Mouse (Mus musculus) neural tube, embryonic 14.5 days (tissue): Measurements from ENCODE around the gene Dcst2. TPM values are rescaled to one million over a fixed set of nuclear protein-coding genes. Genes with fewer than 3 reads are reported as not detected.

Experiments used
- ATAC-seq: fragments of 200-750 bp; cut with Nextera tagmentation; 2 replicates; pipeline ENCODE4 v1.8.0; 2017; ENCODE audit warnings: low read depth, mild to moderate bottlenecking, moderate TSS enrichment, moderate library complexity
- H3K27ac ChIP-seq: fragments of 300-500 bp; sonication (generic); 2 replicates; pipeline ENCODE4 v1.5.1; 2014; ENCODE audit warnings: low read depth, mild to moderate bottlenecking, control low read depth, low read length, moderate library complexity, mixed read lengths
- H3K27me3 ChIP-seq: fragments of 300-500 bp; sonication (generic); 2 replicates; pipeline ENCODE4 v1.6.1; 2014; ENCODE audit warnings: low read length; ENCODE audit not compliant: control insufficient read depth, insufficient read depth
- H3K36me3 ChIP-seq: fragments of 300-500 bp; sonication (generic); 2 replicates; pipeline ENCODE4 v1.6.1; 2014; ENCODE audit warnings: low read length, mixed read lengths; ENCODE audit not compliant: control insufficient read depth, insufficient read depth
- H3K4me1 ChIP-seq: fragments of 300-500 bp; sonication (generic); 2 replicates; pipeline ENCODE4 v1.6.1; 2014; ENCODE audit warnings: low read length; ENCODE audit not compliant: control insufficient read depth, insufficient read depth
- H3K4me2 ChIP-seq: fragments of 300-500 bp; sonication (generic); 2 replicates; pipeline ENCODE4 v1.6.1; 2014; ENCODE audit warnings: mild to moderate bottlenecking, low read depth, low read length, control low read depth
- H3K4me3 ChIP-seq: fragments of 300-500 bp; sonication (generic); 2 replicates; pipeline ENCODE4 v1.5.1; 2014; ENCODE audit warnings: low read depth, low read length, control low read depth, mixed read lengths
- H3K9ac ChIP-seq: fragments of 300-500 bp; sonication (generic); replicated peaks from 2 replicates; pipeline ENCODE4 v1.6.1; 2014; ENCODE audit warnings: low read depth, mild to moderate bottlenecking, control low read depth, low read length, mixed read lengths
- H3K9me3 ChIP-seq: fragments of 300-500 bp; sonication (generic); 2 replicates; pipeline ENCODE4 v1.6.1; 2016; ENCODE audit warnings: low read length; ENCODE audit not compliant: control insufficient read depth
- WGBS: fragments of 180-500 bp; shearing (Covaris S2); extraction: QIAGEN DNeasy Blood & Tissue Kit; methylation state at CpG from one replicate; pipeline ENCODE4 v1.1.7; 2014; 5-methylcytosine and 5-hydroxymethylcytosine counted together
- polyA plus RNA-seq: library from polyadenylated mRNA; unstranded; fragments of >200 nt; fragmentation: Nextera tagmentation; extraction: Ambion mirVana; gene quantifications from 2 replicates; pipeline ENCODE4 v1.2.1, GENCODE M21; 2014

Dcst2 gene
- polyA plus RNA-seq, 1 experiment from 2014 or later = 0.25 TPM

- WGBS = 2% methylated on average over 21 of the region's 21 CpGs
- H3K4me3 ChIP-seq = peak overlapping the region; percentile 82
- H3K9ac ChIP-seq = peak overlapping the region; percentile 80
- H3K9me3 ChIP-seq = no peaks in the 10 kb centered on the region
- peaks cover 28% of the 10 kb centered on the region for H3K4me1 ChIP-seq
- H3K36me3 ChIP-seq = no peaks in the 10 kb centered on the region
- peak; percentile 19 for ATAC-seq
- no peaks in the 10 kb centered on the region for H3K27me3 ChIP-seq
- H3K4me2 ChIP-seq = peak overlapping the region; percentile 88
- peak overlapping the region; percentile 67 for H3K27ac ChIP-seq
Observed at GRCm38 (mm10) chr3:89337062-89337720, 24.6 kb upstream of the Dcst2 start.

- WGBS = under 1% methylated on average over 42 of the region's 44 CpGs
- H3K36me3 ChIP-seq = no peaks in the 10 kb centered on the region
- H3K27ac ChIP-seq = peak within 1 kb of the TSS; percentile 67
- H3K4me1 ChIP-seq = peaks cover 25% of the 10 kb centered on the region
- H3K27me3 ChIP-seq = no peaks in the 10 kb centered on the region
- H3K9me3 ChIP-seq = no peaks in the 10 kb centered on the region
- peak within 1 kb of the TSS; percentile 82 for H3K4me3 ChIP-seq
- ATAC-seq = peak; percentile 68
- H3K9ac ChIP-seq = peak within 1 kb of the TSS; percentile 80
- H3K4me2 ChIP-seq = peak within 1 kb of the TSS; percentile 88
Observed at GRCm38 (mm10) chr3:89337721-89338578, 23.8 kb upstream of the Dcst2 start, which contains the start of gene Efna4. TSS of gene Efna4 (minus strand) at chr3:89338028.

DNA sequence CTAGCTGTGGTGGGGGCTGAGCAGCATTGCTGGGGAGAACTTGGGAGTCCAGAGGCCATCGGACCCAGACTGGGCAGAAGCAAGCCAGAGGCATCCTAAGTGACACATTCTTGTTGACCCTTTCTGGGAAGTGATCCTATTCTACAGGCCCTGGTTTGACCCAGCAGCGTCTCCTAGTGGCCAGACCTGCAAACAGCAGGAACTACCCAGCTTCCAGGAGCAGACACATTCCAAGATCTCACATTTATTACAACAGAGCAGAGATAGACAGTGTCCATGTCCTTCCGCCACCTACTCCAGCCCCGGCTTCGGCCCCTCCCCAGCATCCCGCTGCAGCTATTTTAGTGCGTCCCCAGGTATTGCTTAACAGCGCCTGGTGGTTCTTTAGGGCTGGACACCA is 22.4 kb upstream of the Dcst2 start:
- H3K4me3 ChIP-seq = no peak overlapping the region
- H3K27me3 ChIP-seq = no peaks in the 10 kb centered on the region
- WGBS = 27% methylated on average over 8 of the region's 8 CpGs
- no peak overlapping the region for H3K27ac ChIP-seq
- ATAC-seq = no peak
- no peaks in the 10 kb centered on the region for H3K9me3 ChIP-seq
- no peaks in the 10 kb centered on the region for H3K36me3 ChIP-seq
- no peak overlapping the region for H3K9ac ChIP-seq
- peaks cover 22% of the 10 kb centered on the region for H3K4me1 ChIP-seq
- H3K4me2 ChIP-seq = 0 out of 2 replicates have a peak overlapping the region, but pooled peaks have one; percentile 63

- peak; percentile 60 for ATAC-seq
- Histone ChIP-seq H3K27ac (no peak overlapping the region), H3K4me3 (peak overlapping the region; percentile 26; the same call in 1 of the 2 replicates), H3K27me3 (no peaks in the 10 kb centered on the region), H3K4me1 (peaks cover 22% of the 10 kb centered on the region), H3K4me2 (peak overlapping the region; percentile 63), H3K9me3 (no peaks in the 10 kb centered on the region), H3K36me3 (no peaks in the 10 kb centered on the region), H3K9ac (peak overlapping the region; percentile 47)
- WGBS = 1% methylated on average over 11 of the region's 11 CpGs
Observed at GRCm38 (mm10) chr3:89340465-89340864, 21.3 kb upstream of the Dcst2 start.

DNA sequence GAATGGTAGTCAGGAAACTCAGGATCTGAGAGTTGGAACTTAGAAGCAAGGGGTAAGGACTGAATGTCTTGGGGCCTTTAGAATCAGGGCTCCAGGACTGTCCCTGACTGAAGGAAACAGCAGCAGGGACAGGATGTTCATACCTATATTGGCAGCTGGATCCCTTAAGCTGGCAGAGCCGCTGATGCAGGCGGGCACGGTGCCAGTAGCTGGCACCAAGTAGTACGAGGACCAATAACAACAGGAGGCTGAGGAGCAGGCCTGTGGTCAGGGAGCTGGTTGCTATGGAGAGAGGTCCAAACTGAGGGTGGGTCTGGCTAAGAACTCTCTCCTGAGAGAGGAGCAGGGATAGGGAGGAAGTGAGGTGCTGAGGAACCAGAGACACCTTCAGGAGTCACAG is 20.0 kb upstream of the Dcst2 start:
- peaks cover 15% of the 10 kb centered on the region for H3K4me1 ChIP-seq
- H3K27me3 ChIP-seq = no peaks in the 10 kb centered on the region
- no peak for ATAC-seq
- 78% methylated on average over 4 of the region's 4 CpGs for WGBS
- no peak overlapping the region for H3K4me3 ChIP-seq
- H3K36me3 ChIP-seq = no peaks in the 10 kb centered on the region
- H3K4me2 ChIP-seq = no peak overlapping the region
- H3K27ac ChIP-seq = no peak overlapping the region
- no peaks in the 10 kb centered on the region for H3K9me3 ChIP-seq
- H3K9ac ChIP-seq = no peak overlapping the region

- no peak for ATAC-seq
- no peak overlapping the region for H3K27ac ChIP-seq
- WGBS = 90% methylated on average over 7 of the region's 7 CpGs
Observed at GRCm38 (mm10) chr3:89343279-89343678, 18.5 kb upstream of the Dcst2 start.

GRCm38 (mm10) chr3:89346815-89347540 is 14.8 kb upstream of the Dcst2 start:
- no peak overlapping the region for H3K4me2 ChIP-seq
- no peak for ATAC-seq
- peaks cover 13% of the 10 kb centered on the region for H3K4me1 ChIP-seq
- no peak overlapping the region for H3K4me3 ChIP-seq
- no peaks in the 10 kb centered on the region for H3K9me3 ChIP-seq
- no peaks in the 10 kb centered on the region for H3K36me3 ChIP-seq
- WGBS = 78% methylated on average over 10 of the region's 10 CpGs
- no peaks in the 10 kb centered on the region for H3K27me3 ChIP-seq
- H3K27ac ChIP-seq = no peak overlapping the region
- H3K9ac ChIP-seq = no peak overlapping the region

More at GRCm38 (mm10) chr3:89343279-89343678, 18.5 kb upstream of the Dcst2 start:
- Histone ChIP-seq H3K4me1 (peaks cover 13% of the 10 kb centered on the region), H3K4me2 (no peak overlapping the region), H3K9ac (no peak overlapping the region), H3K4me3 (no peak overlapping the region), H3K9me3 (no peaks in the 10 kb centered on the region), H3K27me3 (no peaks in the 10 kb centered on the region), H3K36me3 (no peaks in the 10 kb centered on the region)

GRCm38 (mm10) chr3:89347916-89348315 is 13.9 kb upstream of the Dcst2 start:
- Histone ChIP-seq H3K9ac (no peak overlapping the region), H3K4me1 (peaks cover 12% of the 10 kb centered on the region), H3K36me3 (no peaks in the 10 kb centered on the region), H3K27me3 (no peaks in the 10 kb centered on the region), H3K27ac (no peak overlapping the region), H3K9me3 (no peaks in the 10 kb centered on the region), H3K4me3 (no peak overlapping the region), H3K4me2 (no peak overlapping the region)
- ATAC-seq = no peak
- WGBS = 44% methylated on average over 1 of the region's 1 CpGs
